Mouse (Mus musculus): Measurements from ENCODE around the gene Srrd. TPM values are rescaled to one million over a fixed set of nuclear protein-coding genes. Genes with fewer than 3 reads are reported as not detected.
A peak's percentile ranks its signal among the peaks of the same experiment; 100 is the strongest.

Gene Srrd
- polyA plus RNA-seq, 1 experiment from 2014 or later, result 47.6 TPM

GRCm38 (mm10) chr5:112299399-112299798, 43.4 kb downstream of the Srrd start:
- Histone ChIP-seq H3K27me3 (ENCODE audit: control insufficient read depth, insufficient read depth, low read length) (no peaks in the 10 kb centered on the region), H3K36me3 (ENCODE audit: control insufficient read depth, insufficient read depth, low read length) (no peaks in the 10 kb centered on the region), H3K9ac (replicated peaks; ENCODE audit: low read depth, low read length) (no peak overlapping the region), H3K27ac (ENCODE audit: low read length) (no peak overlapping the region; the same call in 1 of the 2 replicates), H3K4me2 (replicated peaks; ENCODE audit: low read depth, low read length) (no peak overlapping the region), H3K4me3 (ENCODE audit: low read depth, low read length) (no peak overlapping the region), H3K9me3 (ENCODE audit: control insufficient read depth, low read depth, low read length) (no peaks in the 10 kb centered on the region), H3K4me1 (ENCODE audit: control insufficient read depth, insufficient read depth, low read length) (peaks cover 4% of the 10 kb centered on the region; the same call in 1 of the 2 replicates)
- 83% methylated on average over 4 of the region's 4 CpGs for WGBS
- no peak for ATAC-seq (ENCODE audit: insufficient number of reproducible peaks, insufficient read depth, low FRiP score, low read depth)

GRCm38 (mm10) chr5:112298226-112298988, 44.4 kb downstream of the Srrd start:
- no peaks in the 10 kb centered on the region for H3K36me3 ChIP-seq (ENCODE audit: control insufficient read depth, insufficient read depth, low read length)
- H3K4me3 ChIP-seq (ENCODE audit: low read depth, low read length), result no peak overlapping the region
- H3K27ac ChIP-seq (ENCODE audit: low read length), result peak overlapping the region; percentile 48; the same call in 1 of the 2 replicates
- H3K4me2 ChIP-seq (replicated peaks; ENCODE audit: low read depth, low read length), result no peak overlapping the region
- WGBS, result 83% methylated on average over 12 of the region's 12 CpGs
- H3K27me3 ChIP-seq (ENCODE audit: control insufficient read depth, insufficient read depth, low read length), result no peaks in the 10 kb centered on the region
- ATAC-seq (ENCODE audit: insufficient number of reproducible peaks, insufficient read depth, low FRiP score, low read depth), result no peak
- H3K9ac ChIP-seq (replicated peaks; ENCODE audit: low read depth, low read length), result no peak overlapping the region
- no peaks in the 10 kb centered on the region for H3K9me3 ChIP-seq (ENCODE audit: control insufficient read depth, low read depth, low read length)
- H3K4me1 ChIP-seq (ENCODE audit: control insufficient read depth, insufficient read depth, low read length), result peaks cover 4% of the 10 kb centered on the region; the same call in 1 of the 2 replicates

GRCm38 (mm10) chr5:112297257-112297656, 45.6 kb downstream of the Srrd start:
- no peak overlapping the region for H3K27ac ChIP-seq (ENCODE audit: low read length)
- H3K4me3 ChIP-seq (ENCODE audit: low read depth, low read length), result no peak overlapping the region
- no peaks in the 10 kb centered on the region for H3K9me3 ChIP-seq (ENCODE audit: control insufficient read depth, low read depth, low read length)
- WGBS, result 60% methylated on average over 2 of the region's 2 CpGs
- no peak overlapping the region for H3K4me2 ChIP-seq (replicated peaks; ENCODE audit: low read depth, low read length)
- no peak overlapping the region for H3K9ac ChIP-seq (replicated peaks; ENCODE audit: low read depth, low read length)
- H3K36me3 ChIP-seq (ENCODE audit: control insufficient read depth, insufficient read depth, low read length), result no peaks in the 10 kb centered on the region
- H3K27me3 ChIP-seq (ENCODE audit: control insufficient read depth, insufficient read depth, low read length), result no peaks in the 10 kb centered on the region
- H3K4me1 ChIP-seq (ENCODE audit: control insufficient read depth, insufficient read depth, low read length), result peaks cover 4% of the 10 kb centered on the region; the same call in 1 of the 2 replicates
- ATAC-seq (ENCODE audit: insufficient number of reproducible peaks, insufficient read depth, low FRiP score, low read depth), result no peak

GRCm38 (mm10) chr5:112296404-112297181, 46.2 kb downstream of the Srrd start:
- 65% methylated on average over 6 of the region's 6 CpGs for WGBS
- no peak for ATAC-seq (ENCODE audit: insufficient number of reproducible peaks, insufficient read depth, low FRiP score, low read depth)
- no peak overlapping the region for H3K4me3 ChIP-seq (ENCODE audit: low read depth, low read length)
- no peaks in the 10 kb centered on the region for H3K9me3 ChIP-seq (ENCODE audit: control insufficient read depth, low read depth, low read length)
- H3K27me3 ChIP-seq (ENCODE audit: control insufficient read depth, insufficient read depth, low read length), result no peaks in the 10 kb centered on the region
- H3K9ac ChIP-seq (replicated peaks; ENCODE audit: low read depth, low read length), result no peak overlapping the region
- H3K4me1 ChIP-seq (ENCODE audit: control insufficient read depth, insufficient read depth, low read length), result peaks cover 4% of the 10 kb centered on the region; the same call in 1 of the 2 replicates
- no peak overlapping the region for H3K27ac ChIP-seq (ENCODE audit: low read length)
- no peaks in the 10 kb centered on the region for H3K36me3 ChIP-seq (ENCODE audit: control insufficient read depth, insufficient read depth, low read length)
- no peak overlapping the region for H3K4me2 ChIP-seq (replicated peaks; ENCODE audit: low read depth, low read length)

GRCm38 (mm10) chr5:112295564-112295963, 47.3 kb downstream of the Srrd start:
- WGBS, result 65% methylated on average over 8 of the region's 8 CpGs
- H3K27ac ChIP-seq (ENCODE audit: low read length), result no peak overlapping the region
- no peak overlapping the region for H3K4me3 ChIP-seq (ENCODE audit: low read depth, low read length)
- H3K27me3 ChIP-seq (ENCODE audit: control insufficient read depth, insufficient read depth, low read length), result no peaks in the 10 kb centered on the region
- no peaks in the 10 kb centered on the region for H3K36me3 ChIP-seq (ENCODE audit: control insufficient read depth, insufficient read depth, low read length)
- ATAC-seq (ENCODE audit: insufficient number of reproducible peaks, insufficient read depth, low FRiP score, low read depth), result no peak
- H3K4me1 ChIP-seq (ENCODE audit: control insufficient read depth, insufficient read depth, low read length), result peaks cover 7% of the 10 kb centered on the region; the same call in 1 of the 2 replicates
- H3K4me2 ChIP-seq (replicated peaks; ENCODE audit: low read depth, low read length), result no peak overlapping the region
- H3K9ac ChIP-seq (replicated peaks; ENCODE audit: low read depth, low read length), result no peak overlapping the region
- no peaks in the 10 kb centered on the region for H3K9me3 ChIP-seq (ENCODE audit: control insufficient read depth, low read depth, low read length)

GRCm38 (mm10) chr5:112295162-112295561, 47.7 kb downstream of the Srrd start:
- 56% methylated on average over 8 of the region's 8 CpGs for WGBS
- Histone ChIP-seq H3K27ac (ENCODE audit: low read length) (no peak overlapping the region), H3K4me1 (ENCODE audit: control insufficient read depth, insufficient read depth, low read length) (peaks cover 7% of the 10 kb centered on the region; the same call in 1 of the 2 replicates), H3K27me3 (ENCODE audit: control insufficient read depth, insufficient read depth, low read length) (no peaks in the 10 kb centered on the region), H3K4me3 (ENCODE audit: low read depth, low read length) (no peak overlapping the region), H3K9ac (replicated peaks; ENCODE audit: low read depth, low read length) (no peak overlapping the region), H3K9me3 (ENCODE audit: control insufficient read depth, low read depth, low read length) (no peaks in the 10 kb centered on the region), H3K36me3 (ENCODE audit: control insufficient read depth, insufficient read depth, low read length) (no peaks in the 10 kb centered on the region), H3K4me2 (replicated peaks; ENCODE audit: low read depth, low read length) (no peak overlapping the region)
- no peak for ATAC-seq (ENCODE audit: insufficient number of reproducible peaks, insufficient read depth, low FRiP score, low read depth)

- H3K9me3 ChIP-seq (ENCODE audit: control insufficient read depth, low read depth, low read length), result no peaks in the 10 kb centered on the region
- no peak for ATAC-seq (ENCODE audit: insufficient number of reproducible peaks, insufficient read depth, low FRiP score, low read depth)
- no peak overlapping the region for H3K4me3 ChIP-seq (ENCODE audit: low read depth, low read length)
- H3K36me3 ChIP-seq (ENCODE audit: control insufficient read depth, insufficient read depth, low read length), result no peaks in the 10 kb centered on the region
- no peak overlapping the region for H3K9ac ChIP-seq (replicated peaks; ENCODE audit: low read depth, low read length)
- no peak overlapping the region for H3K4me2 ChIP-seq (replicated peaks; ENCODE audit: low read depth, low read length)
- no peaks in the 10 kb centered on the region for H3K27me3 ChIP-seq (ENCODE audit: control insufficient read depth, insufficient read depth, low read length)
- peaks cover 7% of the 10 kb centered on the region; the same call in 1 of the 2 replicates for H3K4me1 ChIP-seq (ENCODE audit: control insufficient read depth, insufficient read depth, low read length)
- no peak overlapping the region for H3K27ac ChIP-seq (ENCODE audit: low read length)
- 75% methylated on average over 4 of the region's 4 CpGs for WGBS
Measured at GRCm38 (mm10) chr5:112294696-112295095, 48.1 kb downstream of the Srrd start.

GRCm38 (mm10) chr5:112293800-112294199, 49.0 kb downstream of the Srrd start:
- Histone ChIP-seq H3K4me3 (ENCODE audit: low read depth, low read length) (no peak overlapping the region), H3K9ac (replicated peaks; ENCODE audit: low read depth, low read length) (no peak overlapping the region), H3K27me3 (ENCODE audit: control insufficient read depth, insufficient read depth, low read length) (no peaks in the 10 kb centered on the region), H3K4me2 (replicated peaks; ENCODE audit: low read depth, low read length) (no peak overlapping the region), H3K36me3 (ENCODE audit: control insufficient read depth, insufficient read depth, low read length) (no peaks in the 10 kb centered on the region), H3K27ac (ENCODE audit: low read length) (no peak overlapping the region), H3K9me3 (ENCODE audit: control insufficient read depth, low read depth, low read length) (no peaks in the 10 kb centered on the region), H3K4me1 (ENCODE audit: control insufficient read depth, insufficient read depth, low read length) (peaks cover 7% of the 10 kb centered on the region; the same call in 1 of the 2 replicates)
- 47% methylated on average over 2 of the region's 2 CpGs for WGBS
- no peak for ATAC-seq (ENCODE audit: insufficient number of reproducible peaks, insufficient read depth, low FRiP score, low read depth)
